Mouse (Mus musculus): ENCODE measurements around the gene Mrap2. TPM values are rescaled to one million over a fixed set of nuclear protein-coding genes. Genes with fewer than 3 reads are reported as not detected.

Gene Mrap2
- not detected for total RNA-seq (2023)

DNA sequence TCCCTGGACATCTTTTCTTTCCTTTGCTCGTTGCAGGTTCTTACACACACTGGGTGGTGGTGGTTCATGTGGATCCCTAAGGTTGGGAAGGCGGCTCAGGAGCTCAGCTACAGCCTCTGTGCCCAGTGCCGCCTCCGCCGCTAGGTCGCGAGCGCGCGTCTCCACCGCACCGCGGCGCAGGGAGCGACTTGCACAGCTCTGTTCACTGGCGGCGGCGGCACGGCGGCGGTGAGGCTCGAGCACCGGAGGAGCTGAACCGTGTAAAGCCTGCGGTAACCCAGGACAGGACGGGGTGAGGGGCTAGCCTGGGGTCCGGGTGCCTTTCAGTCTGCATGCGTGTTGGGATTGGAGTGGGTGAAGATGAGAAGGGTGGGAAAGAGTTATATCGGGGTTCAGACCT, at the start of gene Mrap2:
Gene Mrap2, plus strand, starts transcription at position 201 of the 400 bp plus-strand sequence.

Other genes starting within 250 kb of the Mrap2 start
- not detected for gene Ripply2, start 128.8 kb upstream of the Mrap2 start, total RNA-seq (2023)
- gene Cyb5r4, start 122.3 kb upstream of the Mrap2 start, total RNA-seq (2023) = 10 to 100 TPM; 59.6 to 64.1 TPM
- gene Cep162, start 111.2 kb downstream of the Mrap2 start, total RNA-seq (2023) = 10 to 100 TPM; 11.2 to 12.3 TPM

Measured in T-cell, adult 66 days (primary cell).